In the genomic region with DNA sequence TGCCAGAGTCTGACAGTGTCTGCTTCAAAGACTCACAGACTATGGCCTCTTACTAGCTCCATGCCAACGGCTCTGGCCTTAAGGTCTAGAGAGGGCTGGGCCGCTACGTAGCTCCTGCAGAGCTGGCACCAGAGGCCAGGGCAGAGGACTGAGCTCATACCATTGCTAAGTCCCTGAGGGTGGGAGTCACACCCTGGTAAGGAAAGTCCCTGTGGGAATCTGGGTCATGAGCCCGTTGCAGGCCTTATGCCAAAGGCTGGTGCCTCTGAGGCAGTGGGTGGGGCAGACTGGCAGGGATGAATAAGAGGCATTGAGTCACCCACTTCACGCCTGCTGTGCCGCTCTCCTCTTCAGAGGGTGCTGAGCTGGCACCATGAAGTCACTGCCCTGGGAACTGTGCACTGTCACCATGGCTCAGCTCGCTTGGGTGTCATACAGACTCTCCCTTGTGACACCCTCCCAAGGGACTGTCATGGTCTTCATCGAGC, we compare ENCODE assay signal across 8 mouse cellular contexts. TPM values are rescaled to one million over a fixed set of nuclear protein-coding genes. Genes with fewer than 3 reads are reported as not detected.
DNase-seq lines count a peak whose midpoint lies in the region; ATAC-seq and TF ChIP-seq lines count a peak whose summit lies in the region.

No protein-coding gene starts in this region.

- peaks cover 63% of the 10 kb centered on the region for H3K36me3 ChIP-seq in embryonic facial prominence, embryonic 14.5 days (ENCODE audit: control insufficient read depth, insufficient read depth, low read length)
- H3K36me3 ChIP-seq in embryonic facial prominence, embryonic 10.5 days (replicated peaks), result peaks cover 93% of the 10 kb centered on the region
- H3K36me3 ChIP-seq in midbrain, postnatal 0 days (ENCODE audit: insufficient read depth, low read length), result peaks cover 34% of the 10 kb centered on the region
- peaks cover 16% of the 10 kb centered on the region for H3K36me3 ChIP-seq in midbrain, embryonic 15.5 days (replicated peaks)
- peaks cover 54% of the 10 kb centered on the region for H3K36me3 ChIP-seq in neural tube, embryonic 15.5 days

- 83% methylated on average over 7 of the region's 8 CpGs for WGBS in embryonic facial prominence, embryonic 14.5 days
- WGBS in embryonic facial prominence, embryonic 10.5 days, result 94% methylated on average over 8 of the region's 8 CpGs
- WGBS in midbrain, postnatal 0 days, result 82% methylated on average over 8 of the region's 8 CpGs
- 87% methylated on average over 8 of the region's 8 CpGs for WGBS in midbrain, embryonic 15.5 days
- 78% methylated on average over 8 of the region's 8 CpGs for WGBS in neural tube, embryonic 15.5 days

- no peak overlapping the region for H3K4me3 ChIP-seq in embryonic facial prominence, embryonic 14.5 days (ENCODE audit: low read depth, low read length)
- H3K4me3 ChIP-seq in embryonic facial prominence, embryonic 10.5 days, result no peak overlapping the region
- no peak overlapping the region for H3K4me3 ChIP-seq in midbrain, postnatal 0 days (ENCODE audit: low read depth, low read length)
- no peak overlapping the region for H3K4me3 ChIP-seq in midbrain, embryonic 15.5 days
- no peak overlapping the region for H3K4me3 ChIP-seq in neural tube, embryonic 15.5 days (replicated peaks)

- H3K27me3 ChIP-seq in embryonic facial prominence, embryonic 14.5 days (replicated peaks; ENCODE audit: control insufficient read depth, insufficient read depth, low read length), result no peaks in the 10 kb centered on the region
- H3K27me3 ChIP-seq in embryonic facial prominence, embryonic 10.5 days (replicated peaks; ENCODE audit: low read depth, poor library complexity, severe bottlenecking), result no peaks in the 10 kb centered on the region
- H3K27me3 ChIP-seq in midbrain, postnatal 0 days (ENCODE audit: insufficient read depth, low read length), result no peaks in the 10 kb centered on the region
- no peaks in the 10 kb centered on the region for H3K27me3 ChIP-seq in midbrain, embryonic 15.5 days (replicated peaks)
- no peaks in the 10 kb centered on the region for H3K27me3 ChIP-seq in neural tube, embryonic 15.5 days (replicated peaks)

- 0 out of 2 replicates have a peak, but pooled peaks have one; percentile 12 for ATAC-seq in embryonic facial prominence, embryonic 14.5 days (ENCODE audit: low read depth)
- ATAC-seq in midbrain, postnatal 0 days (ENCODE audit: low FRiP score), result peak; percentile 72
- ATAC-seq in midbrain, embryonic 15.5 days (replicated peaks), result no peak
- ATAC-seq in neural tube, embryonic 15.5 days (ENCODE audit: low FRiP score), result peak; percentile 59

- H3K9me3 ChIP-seq in embryonic facial prominence, embryonic 14.5 days (ENCODE audit: control insufficient read depth, low read length), result peaks cover 10% of the 10 kb centered on the region
- H3K9me3 ChIP-seq in embryonic facial prominence, embryonic 10.5 days, result peaks cover 8% of the 10 kb centered on the region; the same call in 1 of the 2 replicates
- no peaks in the 10 kb centered on the region for H3K9me3 ChIP-seq in midbrain, postnatal 0 days (ENCODE audit: low read length)
- H3K9me3 ChIP-seq in midbrain, embryonic 15.5 days, result no peaks in the 10 kb centered on the region
- no peaks in the 10 kb centered on the region for H3K9me3 ChIP-seq in neural tube, embryonic 15.5 days (replicated peaks)

- H3K9ac ChIP-seq in embryonic facial prominence, embryonic 14.5 days (ENCODE audit: low read depth, low read length), result no peak overlapping the region
- no peak overlapping the region for H3K9ac ChIP-seq in midbrain, postnatal 0 days (replicated peaks; ENCODE audit: low read length, poor library complexity, severe bottlenecking)
- no peak overlapping the region for H3K9ac ChIP-seq in midbrain, embryonic 15.5 days
- no peak overlapping the region for H3K9ac ChIP-seq in neural tube, embryonic 15.5 days (replicated peaks)

- no peak for TF ChIP-seq CTCF in midbrain, postnatal 0 days (IDR thresholded peaks at IDR 0.05)

- no peak overlapping the region for H3K4me2 ChIP-seq in embryonic facial prominence, embryonic 14.5 days (ENCODE audit: low read depth, low read length)
- H3K4me2 ChIP-seq in midbrain, postnatal 0 days (ENCODE audit: low read depth, low read length, poor library complexity, severe bottlenecking), result no peak overlapping the region
- no peak overlapping the region for H3K4me2 ChIP-seq in midbrain, embryonic 15.5 days
- no peak overlapping the region for H3K4me2 ChIP-seq in neural tube, embryonic 15.5 days

- no peaks in the 10 kb centered on the region for H3K4me1 ChIP-seq in embryonic facial prominence, embryonic 14.5 days (ENCODE audit: control insufficient read depth, insufficient read depth, low read length)
- H3K4me1 ChIP-seq in embryonic facial prominence, embryonic 10.5 days, result peaks cover 3% of the 10 kb centered on the region; the same call in 1 of the 2 replicates
- no peaks in the 10 kb centered on the region for H3K4me1 ChIP-seq in midbrain, postnatal 0 days (ENCODE audit: insufficient read depth, low read length)
- no peaks in the 10 kb centered on the region for H3K4me1 ChIP-seq in midbrain, embryonic 15.5 days
- H3K4me1 ChIP-seq in neural tube, embryonic 15.5 days, result no peaks in the 10 kb centered on the region

- DNase-seq in embryonic facial prominence, embryonic 14.5 days (ENCODE audit: low spot score), result no peak
- no peak for DNase-seq in embryonic facial prominence, embryonic 10.5 days (ENCODE audit: low spot score)
- DNase-seq in midbrain, postnatal 0 days (ENCODE audit: low spot score), result peak; percentile 65
- DNase-seq in layer of hippocampus, adult 8-10 months (ENCODE audit: low spot score in 2 of 2), result peak; percentile 50 to 68
- DNase-seq in embryo, embryonic 10.5 days (ENCODE audit: low spot score), result no peak
- no peak for DNase-seq in yolk sac, embryonic 10.5 days (ENCODE audit: low spot score)

- H3K27ac ChIP-seq in embryonic facial prominence, embryonic 14.5 days (replicated peaks; ENCODE audit: low read depth, low read length), result no peak overlapping the region
- no peak overlapping the region for H3K27ac ChIP-seq in embryonic facial prominence, embryonic 10.5 days (replicated peaks)
- H3K27ac ChIP-seq in midbrain, postnatal 0 days (ENCODE audit: low read depth, low read length), result no peak overlapping the region
- no peak overlapping the region for H3K27ac ChIP-seq in midbrain, embryonic 15.5 days
- H3K27ac ChIP-seq in neural tube, embryonic 15.5 days (replicated peaks), result no peak overlapping the region

RNA-seq across cellular contexts. Expression of gene Sfn, which starts 12.3 kb away (rescaled TPM):
- polyA plus RNA-seq in embryonic facial prominence, embryonic 14.5 days (2014; fragmentation: Nextera tagmentation; extraction: Ambion mirVana), result 129 and 135 TPM in 2 replicates
- 27.6 and 35.7 TPM in 2 replicates for polyA plus RNA-seq in embryonic facial prominence, embryonic 10.5 days (2016; fragmentation: Nextera tagmentation; extraction: Ambion mirVana)
- total RNA-seq in midbrain, postnatal 0 days (2014; rRNA removed), result 2.0 and 3.6 TPM in 2 replicates
- 0.67 and 0.86 TPM in 2 replicates for polyA plus RNA-seq in midbrain, postnatal 0 days (2015; fragmentation: Nextera tagmentation; extraction: Ambion mirVana)
- 1.2 and 3.4 TPM in 2 replicates for polyA plus RNA-seq in midbrain, embryonic 15.5 days (2015; fragmentation: Nextera tagmentation; extraction: Ambion mirVana)
- 1 to 10 TPM; 1.4 to 3.1 (median 2.1) TPM for total RNA-seq in layer of hippocampus, adult 8-10 months (2022)
- 1.7 and 32.5 TPM in 2 replicates for polyA plus RNA-seq in neural tube, embryonic 15.5 days (2015; fragmentation: Nextera tagmentation; extraction: Ambion mirVana)

RNA-seq across cellular contexts. Expression of gene Gpn2, which starts 30.2 kb away (rescaled TPM):
- polyA plus RNA-seq in embryonic facial prominence, embryonic 14.5 days (2014; fragmentation: Nextera tagmentation; extraction: Ambion mirVana), result 17.3 and 18.8 TPM in 2 replicates
- polyA plus RNA-seq in embryonic facial prominence, embryonic 10.5 days (2016; fragmentation: Nextera tagmentation; extraction: Ambion mirVana), result 29.4 and 30.9 TPM in 2 replicates
- total RNA-seq in midbrain, postnatal 0 days (2014; rRNA removed), result 22.7 and 23.6 TPM in 2 replicates
- polyA plus RNA-seq in midbrain, postnatal 0 days (2015; fragmentation: Nextera tagmentation; extraction: Ambion mirVana), result 16.2 and 16.7 TPM in 2 replicates
- polyA plus RNA-seq in midbrain, embryonic 15.5 days (2015; fragmentation: Nextera tagmentation; extraction: Ambion mirVana), result 18.2 and 21.2 TPM in 2 replicates
- 10 to 100 TPM in 2 of 4 experiments, 1 to 10 TPM in 2; 9.3 to 11.8 (median 10.3) TPM for total RNA-seq in layer of hippocampus, adult 8-10 months (2022)
- polyA plus RNA-seq in neural tube, embryonic 15.5 days (2015; fragmentation: Nextera tagmentation; extraction: Ambion mirVana), result 17.0 and 17.2 TPM in 2 replicates

RNA-seq across cellular contexts. Expression of gene Zdhhc18, which starts 35.6 kb away (rescaled TPM):
- 2.1 and 3.7 TPM in 2 replicates for polyA plus RNA-seq in embryonic facial prominence, embryonic 14.5 days (2014; fragmentation: Nextera tagmentation; extraction: Ambion mirVana)
- 2.3 and 3.0 TPM in 2 replicates for polyA plus RNA-seq in embryonic facial prominence, embryonic 10.5 days (2016; fragmentation: Nextera tagmentation; extraction: Ambion mirVana)
- total RNA-seq in midbrain, postnatal 0 days (2014; rRNA removed), result 19.2 and 26.7 TPM in 2 replicates
- polyA plus RNA-seq in midbrain, postnatal 0 days (2015; fragmentation: Nextera tagmentation; extraction: Ambion mirVana), result 5.9 and 7.3 TPM in 2 replicates
- 6.4 and 9.3 TPM in 2 replicates for polyA plus RNA-seq in midbrain, embryonic 15.5 days (2015; fragmentation: Nextera tagmentation; extraction: Ambion mirVana)
- total RNA-seq in layer of hippocampus, adult 8-10 months (2022), result 10 to 100 TPM; 30.7 to 44.0 (median 42.9) TPM
- 4.3 and 7.0 TPM in 2 replicates for polyA plus RNA-seq in neural tube, embryonic 15.5 days (2015; fragmentation: Nextera tagmentation; extraction: Ambion mirVana)

RNA-seq across cellular contexts. Expression of gene Gpatch3, which starts 39.8 kb away (rescaled TPM):
- polyA plus RNA-seq in embryonic facial prominence, embryonic 14.5 days (2014; fragmentation: Nextera tagmentation; extraction: Ambion mirVana), result 6.3 and 8.3 TPM in 2 replicates
- polyA plus RNA-seq in embryonic facial prominence, embryonic 10.5 days (2016; fragmentation: Nextera tagmentation; extraction: Ambion mirVana), result 10.7 and 12.2 TPM in 2 replicates
- total RNA-seq in midbrain, postnatal 0 days (2014; rRNA removed), result 8.7 and 10.3 TPM in 2 replicates
- polyA plus RNA-seq in midbrain, postnatal 0 days (2015; fragmentation: Nextera tagmentation; extraction: Ambion mirVana), result 5.6 and 6.3 TPM in 2 replicates
- polyA plus RNA-seq in midbrain, embryonic 15.5 days (2015; fragmentation: Nextera tagmentation; extraction: Ambion mirVana), result 8.1 and 9.1 TPM in 2 replicates
- 1 to 10 TPM; 7.5 to 9.8 (median 8.8) TPM for total RNA-seq in layer of hippocampus, adult 8-10 months (2022)
- 5.8 TPM in 2 replicates for polyA plus RNA-seq in neural tube, embryonic 15.5 days (2015; fragmentation: Nextera tagmentation; extraction: Ambion mirVana)

RNA-seq across cellular contexts. Expression of gene Pigv, which starts 58.1 kb away (rescaled TPM):
- 8.4 and 11.3 TPM in 2 replicates for polyA plus RNA-seq in embryonic facial prominence, embryonic 14.5 days (2014; fragmentation: Nextera tagmentation; extraction: Ambion mirVana)
- 14.8 TPM in 2 replicates for polyA plus RNA-seq in embryonic facial prominence, embryonic 10.5 days (2016; fragmentation: Nextera tagmentation; extraction: Ambion mirVana)
- 8.9 and 15.9 TPM in 2 replicates for total RNA-seq in midbrain, postnatal 0 days (2014; rRNA removed)
- 13.5 and 14.8 TPM in 2 replicates for polyA plus RNA-seq in midbrain, postnatal 0 days (2015; fragmentation: Nextera tagmentation; extraction: Ambion mirVana)
- polyA plus RNA-seq in midbrain, embryonic 15.5 days (2015; fragmentation: Nextera tagmentation; extraction: Ambion mirVana), result 16.0 and 16.2 TPM in 2 replicates
- total RNA-seq in layer of hippocampus, adult 8-10 months (2022), result 10 to 100 TPM in 2 of 4 experiments, 1 to 10 TPM in 2; 9.4 to 13.0 (median 11.3) TPM
- polyA plus RNA-seq in neural tube, embryonic 15.5 days (2015; fragmentation: Nextera tagmentation; extraction: Ambion mirVana), result 12.4 and 15.7 TPM in 2 replicates

Comparison
In these comparisons a context has a peak if more than half of its experiments do, and no peak if none do; other contexts are left out.
1. DNase-seq: peak in midbrain, postnatal 0 days (single experiment) and layer of hippocampus, adult 8-10 months (2 of 2); none in embryonic facial prominence, embryonic 14.5 days (single experiment), embryonic facial prominence, embryonic 10.5 days (single experiment), embryo, embryonic 10.5 days (single experiment) and yolk sac, embryonic 10.5 days (single experiment).